Mouse (Mus musculus): ENCODE data around the gene Cttnbp2. TPM values are rescaled to one million over a fixed set of nuclear protein-coding genes. Genes with fewer than 3 reads are reported as not detected.
A peak's percentile ranks its signal among the peaks of the same experiment; 100 is the strongest.

Gene Cttnbp2
- total RNA-seq, 1 experiment = 0.36 TPM

DNA sequence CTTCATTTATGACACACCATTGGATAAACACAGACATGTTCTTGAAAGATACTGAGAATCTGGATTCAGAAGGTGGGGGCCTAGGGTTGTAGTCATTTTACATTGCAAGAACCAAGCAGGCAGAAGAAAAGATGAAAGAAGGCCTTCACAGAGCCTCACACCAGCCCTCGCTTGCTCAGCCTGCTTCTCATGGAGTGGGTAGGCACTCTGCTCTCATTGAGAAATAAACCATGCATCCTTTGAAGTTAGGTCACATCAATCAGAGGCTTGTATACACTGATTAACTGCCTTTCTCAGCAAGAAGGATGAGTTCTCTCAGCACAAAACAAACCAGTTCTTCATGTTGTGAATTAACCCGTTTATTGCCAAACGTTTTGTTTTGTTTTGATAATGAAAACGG lies 25.8 kb upstream of the Cttnbp2 start:
- Histone ChIP-seq H3K9ac (ENCODE audit: insufficient read depth, low read depth, low read length, poor library complexity, severe bottlenecking) (no peak overlapping the region), H3K4me1 (ENCODE audit: control insufficient read depth in 2 of 2, insufficient read depth in 2 of 2, low read length in 2 of 2, poor library complexity in 1 of 2) (no peaks in the 10 kb centered on the region), H3K27ac (ENCODE audit: insufficient read depth, low read depth, low read length, poor library complexity, severe bottlenecking) (no peak overlapping the region), H3K36me3 (ENCODE audit: control insufficient read depth, insufficient read depth, low read length, poor library complexity, severe bottlenecking) (no peaks in the 10 kb centered on the region), H3K9me3 (ENCODE audit: control insufficient read depth, insufficient read depth, low read depth, low read length) (no peaks in the 10 kb centered on the region), H3K4me3 (ENCODE audit: insufficient read depth in 1 of 2, low read depth in 1 of 2, low read length in 2 of 2, poor library complexity in 1 of 2, severe bottlenecking in 1 of 2) (no peak overlapping the region)
- TF ChIP-seq ZC3H11A (IDR thresholded peaks at IDR 0.05; ENCODE audit: borderline replicate concordance, low read depth, low read length) = no peak
- TF ChIP-seq MAFK (IDR thresholded peaks at IDR 0.05; ENCODE audit: insufficient read depth, low read depth, low read length) = no peak
- no peak for TF ChIP-seq HCFC1 (IDR thresholded peaks at IDR 0.05; ENCODE audit: borderline replicate concordance, insufficient read depth, low read length)
- no peak for DNase-seq (ENCODE audit: low read depth, low spot score)
- in situ Hi-C loops (cut with MboI; ENCODE audit: low sequenced_read_pairs in 2 of 2, unreplicated experiment in 2 of 2) = no loop called here

DNA sequence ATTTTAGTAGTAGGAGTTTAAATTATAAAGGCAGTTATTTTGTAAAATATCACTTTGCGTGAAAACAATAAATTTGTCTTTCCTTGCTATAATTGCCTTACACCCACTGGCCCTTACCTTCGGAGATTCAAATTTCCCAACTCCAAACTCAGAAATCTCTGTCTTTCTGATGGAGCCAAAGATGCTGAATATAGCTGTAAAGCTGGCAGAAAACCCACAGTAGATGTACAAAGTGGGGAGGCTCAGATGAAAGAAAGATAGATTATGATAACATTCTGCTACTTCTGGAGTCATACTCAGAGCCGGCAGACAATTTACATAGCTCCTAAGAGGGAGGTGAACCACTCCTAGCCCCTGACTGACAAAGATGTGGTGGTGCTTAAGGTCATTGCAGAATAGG lies 15.8 kb upstream of the Cttnbp2 start:
- in situ Hi-C loops (cut with MboI; ENCODE audit: low sequenced_read_pairs in 2 of 2, unreplicated experiment in 2 of 2) = no loop called here
- H3K4me1 ChIP-seq (ENCODE audit: control insufficient read depth in 2 of 2, insufficient read depth in 2 of 2, low read length in 2 of 2, poor library complexity in 1 of 2) = no peaks in the 10 kb centered on the region
- no peak for DNase-seq (ENCODE audit: low read depth, low spot score)
- no peaks in the 10 kb centered on the region for H3K9me3 ChIP-seq (ENCODE audit: control insufficient read depth, insufficient read depth, low read depth, low read length)
- H3K27ac ChIP-seq (ENCODE audit: insufficient read depth, low read depth, low read length, poor library complexity, severe bottlenecking) = no peak overlapping the region
- H3K4me3 ChIP-seq (ENCODE audit: insufficient read depth in 1 of 2, low read depth in 1 of 2, low read length in 2 of 2, poor library complexity in 1 of 2, severe bottlenecking in 1 of 2) = no peak overlapping the region
- no peaks in the 10 kb centered on the region for H3K36me3 ChIP-seq (ENCODE audit: control insufficient read depth, insufficient read depth, low read length, poor library complexity, severe bottlenecking)
- no peak for TF ChIP-seq MAFK (IDR thresholded peaks at IDR 0.05; ENCODE audit: insufficient read depth, low read depth, low read length)
- TF ChIP-seq ZNF384 (IDR thresholded peaks at IDR 0.05; ENCODE audit: low read depth, low read length) = no peak
- TF ChIP-seq HCFC1 (IDR thresholded peaks at IDR 0.05; ENCODE audit: borderline replicate concordance, insufficient read depth, low read length) = no peak
- TF ChIP-seq ZC3H11A (IDR thresholded peaks at IDR 0.05; ENCODE audit: borderline replicate concordance, low read depth, low read length) = no peak
- TF ChIP-seq CHD2 (IDR thresholded peaks at IDR 0.05; ENCODE audit: low read depth, low read length) = no peak
- H3K9ac ChIP-seq (ENCODE audit: insufficient read depth, low read depth, low read length, poor library complexity, severe bottlenecking) = no peak overlapping the region

GRCm38 (mm10) chr6:18517626-18518025 lies 3.0 kb upstream of the Cttnbp2 start:
- Histone ChIP-seq H3K9ac (ENCODE audit: insufficient read depth, low read depth, low read length, poor library complexity, severe bottlenecking) (no peak overlapping the region), H3K4me1 (ENCODE audit: control insufficient read depth in 2 of 2, insufficient read depth in 2 of 2, low read length in 2 of 2, poor library complexity in 1 of 2) (no peaks in the 10 kb centered on the region), H3K9me3 (ENCODE audit: control insufficient read depth, insufficient read depth, low read depth, low read length) (no peaks in the 10 kb centered on the region), H3K36me3 (ENCODE audit: control insufficient read depth, insufficient read depth, low read length, poor library complexity, severe bottlenecking) (no peaks in the 10 kb centered on the region), H3K4me3 (ENCODE audit: insufficient read depth in 1 of 2, low read depth in 1 of 2, low read length in 2 of 2, poor library complexity in 1 of 2, severe bottlenecking in 1 of 2) (no peak overlapping the region), H3K27ac (ENCODE audit: insufficient read depth, low read depth, low read length, poor library complexity, severe bottlenecking) (no peak overlapping the region)
- TF ChIP-seq ZC3H11A (IDR thresholded peaks at IDR 0.05; ENCODE audit: borderline replicate concordance, low read depth, low read length) (no peak), HCFC1 (IDR thresholded peaks at IDR 0.05; ENCODE audit: borderline replicate concordance, insufficient read depth, low read length) (no peak), MAFK (IDR thresholded peaks at IDR 0.05; ENCODE audit: insufficient read depth, low read depth, low read length) (no peak), CHD2 (IDR thresholded peaks at IDR 0.05; ENCODE audit: low read depth, low read length) (no peak), ZNF384 (IDR thresholded peaks at IDR 0.05; ENCODE audit: low read depth, low read length) (no peak)
- no peak for DNase-seq (ENCODE audit: low read depth, low spot score)
- in situ Hi-C loops (cut with MboI; ENCODE audit: low sequenced_read_pairs in 2 of 2, unreplicated experiment in 2 of 2) = no loop called here

- TF ChIP-seq CHD2 (IDR thresholded peaks at IDR 0.05; ENCODE audit: low read depth, low read length) (no peak), ZNF384 (IDR thresholded peaks at IDR 0.05; ENCODE audit: low read depth, low read length) (no peak), ZC3H11A (IDR thresholded peaks at IDR 0.05; ENCODE audit: borderline replicate concordance, low read depth, low read length) (no peak), HCFC1 (IDR thresholded peaks at IDR 0.05; ENCODE audit: borderline replicate concordance, insufficient read depth, low read length) (no peak)
- H3K4me1 ChIP-seq (ENCODE audit: control insufficient read depth in 2 of 2, insufficient read depth in 2 of 2, low read length in 2 of 2, poor library complexity in 1 of 2) = no peaks in the 10 kb centered on the region
- H3K9ac ChIP-seq (ENCODE audit: insufficient read depth, low read depth, low read length, poor library complexity, severe bottlenecking) = peak overlapping the region; percentile 72
- H3K4me3 ChIP-seq (ENCODE audit: insufficient read depth in 1 of 2, low read depth in 1 of 2, low read length in 2 of 2, poor library complexity in 1 of 2, severe bottlenecking in 1 of 2) = peak overlapping the region; percentile 78 to 80
- DNase-seq (ENCODE audit: low read depth, low spot score) = no peak
- H3K36me3 ChIP-seq (ENCODE audit: control insufficient read depth, insufficient read depth, low read length, poor library complexity, severe bottlenecking) = no peaks in the 10 kb centered on the region
- in situ Hi-C loops (cut with MboI; ENCODE audit: low sequenced_read_pairs in 2 of 2, unreplicated experiment in 2 of 2) = no loop called here
- no peak overlapping the region for H3K27ac ChIP-seq (ENCODE audit: insufficient read depth, low read depth, low read length, poor library complexity, severe bottlenecking)
- no peaks in the 10 kb centered on the region for H3K9me3 ChIP-seq (ENCODE audit: control insufficient read depth, insufficient read depth, low read depth, low read length)
Measured at GRCm38 (mm10) chr6:18513611-18514473, 801 bp downstream of the Cttnbp2 start.
